Mouse (Mus musculus): ENCODE measurements around the gene 1700019N19Rik. TPM values are rescaled to one million over a fixed set of nuclear protein-coding genes. Genes with fewer than 3 reads are reported as not detected.

The 1700019N19Rik gene
- polyA plus RNA-seq, 1 experiment from 2014 or later = not detected

GRCm38 (mm10) chr19:58776461-58776860, 17.8 kb downstream of the 1700019N19Rik start:
- Histone ChIP-seq H3K9ac (replicated peaks; ENCODE audit: low read depth, low read length) (no peak overlapping the region), H3K36me3 (ENCODE audit: control insufficient read depth, insufficient read depth) (no peaks in the 10 kb centered on the region), H3K4me3 (replicated peaks; ENCODE audit: low read length) (no peak overlapping the region), H3K27ac (ENCODE audit: low read length) (no peak overlapping the region), H3K9me3 (ENCODE audit: control insufficient read depth, low read length) (no peaks in the 10 kb centered on the region), H3K4me2 (ENCODE audit: low read length) (no peak overlapping the region), H3K27me3 (replicated peaks; ENCODE audit: control insufficient read depth, insufficient read depth, low read length) (no peaks in the 10 kb centered on the region), H3K4me1 (replicated peaks; ENCODE audit: control insufficient read depth, insufficient read depth, low read length) (peaks cover under 1% of the 10 kb centered on the region; the same call in 1 of the 2 replicates)
- 83% methylated on average over 5 of the region's 5 CpGs for WGBS
- ATAC-seq = no peak

- WGBS = 5% methylated on average over 6 of the region's 6 CpGs
- H3K4me2 ChIP-seq (ENCODE audit: low read length) = no peak overlapping the region
- H3K4me3 ChIP-seq (replicated peaks; ENCODE audit: low read length) = no peak overlapping the region
- no peaks in the 10 kb centered on the region for H3K36me3 ChIP-seq (ENCODE audit: control insufficient read depth, insufficient read depth)
- no peak for ATAC-seq
- H3K4me1 ChIP-seq (replicated peaks; ENCODE audit: control insufficient read depth, insufficient read depth, low read length) = peaks cover 16% of the 10 kb centered on the region
- H3K27ac ChIP-seq (ENCODE audit: low read length) = no peak overlapping the region
- no peak overlapping the region for H3K9ac ChIP-seq (replicated peaks; ENCODE audit: low read depth, low read length)
- H3K27me3 ChIP-seq (replicated peaks; ENCODE audit: control insufficient read depth, insufficient read depth, low read length) = no peaks in the 10 kb centered on the region; the same call in 1 of the 2 replicates
- H3K9me3 ChIP-seq (ENCODE audit: control insufficient read depth, low read length) = no peaks in the 10 kb centered on the region
Observed at GRCm38 (mm10) chr19:58767329-58767728, 26.9 kb downstream of the 1700019N19Rik start.

GRCm38 (mm10) chr19:58762848-58763541, 31.3 kb downstream of the 1700019N19Rik start:
- no peak overlapping the region for H3K4me3 ChIP-seq (replicated peaks; ENCODE audit: low read length)
- no peaks in the 10 kb centered on the region for H3K36me3 ChIP-seq (ENCODE audit: control insufficient read depth, insufficient read depth)
- no peaks in the 10 kb centered on the region for H3K27me3 ChIP-seq (replicated peaks; ENCODE audit: control insufficient read depth, insufficient read depth, low read length)
- 10% methylated on average over 12 of the region's 12 CpGs for WGBS
- H3K9ac ChIP-seq (replicated peaks; ENCODE audit: low read depth, low read length) = peak overlapping the region; percentile 8; the same call in 1 of the 2 replicates
- H3K4me1 ChIP-seq (replicated peaks; ENCODE audit: control insufficient read depth, insufficient read depth, low read length) = peaks cover 19% of the 10 kb centered on the region
- peak overlapping the region; percentile 70 for H3K27ac ChIP-seq (ENCODE audit: low read length)
- H3K4me2 ChIP-seq (ENCODE audit: low read length) = no peak overlapping the region
- no peaks in the 10 kb centered on the region for H3K9me3 ChIP-seq (ENCODE audit: control insufficient read depth, low read length)
- peak; percentile 91 for ATAC-seq

- WGBS = 24% methylated on average over 6 of the region's 6 CpGs
- Histone ChIP-seq H3K4me2 (ENCODE audit: low read length) (no peak overlapping the region), H3K9me3 (ENCODE audit: control insufficient read depth, low read length) (no peaks in the 10 kb centered on the region), H3K36me3 (ENCODE audit: control insufficient read depth, insufficient read depth) (no peaks in the 10 kb centered on the region), H3K4me3 (replicated peaks; ENCODE audit: low read length) (no peak overlapping the region), H3K27ac (ENCODE audit: low read length) (peak overlapping the region; percentile 50; the same call in 1 of the 2 replicates), H3K9ac (replicated peaks; ENCODE audit: low read depth, low read length) (no peak overlapping the region), H3K27me3 (replicated peaks; ENCODE audit: control insufficient read depth, insufficient read depth, low read length) (no peaks in the 10 kb centered on the region), H3K4me1 (replicated peaks; ENCODE audit: control insufficient read depth, insufficient read depth, low read length) (peaks cover 16% of the 10 kb centered on the region)
- peak; percentile 65 for ATAC-seq
Observed at GRCm38 (mm10) chr19:58762316-58762715, 31.9 kb downstream of the 1700019N19Rik start.

GRCm38 (mm10) chr19:58759423-58759822, 34.8 kb downstream of the 1700019N19Rik start, which contains the start of gene Pnliprp2:
Gene Pnliprp2 (plus strand): TSS chr19:58759719.
- 75% methylated on average over 9 of the region's 9 CpGs for WGBS
- no peaks in the 10 kb centered on the region for H3K9me3 ChIP-seq (ENCODE audit: control insufficient read depth, low read length)
- H3K4me1 ChIP-seq (replicated peaks; ENCODE audit: control insufficient read depth, insufficient read depth, low read length) = peaks cover 11% of the 10 kb centered on the region
- no peak within 1 kb of the TSS for H3K4me3 ChIP-seq (replicated peaks; ENCODE audit: low read length)
- H3K36me3 ChIP-seq (ENCODE audit: control insufficient read depth, insufficient read depth) = no peaks in the 10 kb centered on the region
- H3K4me2 ChIP-seq (ENCODE audit: low read length) = no peak within 1 kb of the TSS
- H3K27ac ChIP-seq (ENCODE audit: low read length) = no peak within 1 kb of the TSS
- no peak for ATAC-seq
- no peaks in the 10 kb centered on the region for H3K27me3 ChIP-seq (replicated peaks; ENCODE audit: control insufficient read depth, insufficient read depth, low read length)
- no peak within 1 kb of the TSS for H3K9ac ChIP-seq (replicated peaks; ENCODE audit: low read depth, low read length)

GRCm38 (mm10) chr19:58758871-58759270, 35.4 kb downstream of the 1700019N19Rik start:
- Histone ChIP-seq H3K27me3 (replicated peaks; ENCODE audit: control insufficient read depth, insufficient read depth, low read length) (no peaks in the 10 kb centered on the region), H3K4me2 (ENCODE audit: low read length) (no peak overlapping the region), H3K4me3 (replicated peaks; ENCODE audit: low read length) (no peak overlapping the region), H3K36me3 (ENCODE audit: control insufficient read depth, insufficient read depth) (no peaks in the 10 kb centered on the region), H3K4me1 (replicated peaks; ENCODE audit: control insufficient read depth, insufficient read depth, low read length) (peaks cover 11% of the 10 kb centered on the region), H3K9me3 (ENCODE audit: control insufficient read depth, low read length) (no peaks in the 10 kb centered on the region), H3K27ac (ENCODE audit: low read length) (no peak overlapping the region), H3K9ac (replicated peaks; ENCODE audit: low read depth, low read length) (no peak overlapping the region)
- WGBS = 90% methylated on average over 4 of the region's 4 CpGs
- ATAC-seq = no peak

- H3K9me3 ChIP-seq (ENCODE audit: control insufficient read depth, low read length) = no peaks in the 10 kb centered on the region
- ATAC-seq = no peak
- H3K36me3 ChIP-seq (ENCODE audit: control insufficient read depth, insufficient read depth) = no peaks in the 10 kb centered on the region
- no peaks in the 10 kb centered on the region for H3K4me1 ChIP-seq (replicated peaks; ENCODE audit: control insufficient read depth, insufficient read depth, low read length)
- H3K27ac ChIP-seq (ENCODE audit: low read length) = no peak overlapping the region
- H3K9ac ChIP-seq (replicated peaks; ENCODE audit: low read depth, low read length) = no peak overlapping the region
- H3K4me2 ChIP-seq (ENCODE audit: low read length) = no peak overlapping the region
- 70% methylated on average over 2 of the region's 2 CpGs for WGBS
- no peak overlapping the region for H3K4me3 ChIP-seq (replicated peaks; ENCODE audit: low read length)
- H3K27me3 ChIP-seq (replicated peaks; ENCODE audit: control insufficient read depth, insufficient read depth, low read length) = no peaks in the 10 kb centered on the region
Observed at GRCm38 (mm10) chr19:58751504-58751903, 42.8 kb downstream of the 1700019N19Rik start.

GRCm38 (mm10) chr19:58750822-58751221, 43.4 kb downstream of the 1700019N19Rik start:
- WGBS = 63% methylated on average over 2 of the region's 2 CpGs
- H3K27me3 ChIP-seq (replicated peaks; ENCODE audit: control insufficient read depth, insufficient read depth, low read length) = no peaks in the 10 kb centered on the region
- H3K4me1 ChIP-seq (replicated peaks; ENCODE audit: control insufficient read depth, insufficient read depth, low read length) = no peaks in the 10 kb centered on the region
- no peak overlapping the region for H3K9ac ChIP-seq (replicated peaks; ENCODE audit: low read depth, low read length)
- no peaks in the 10 kb centered on the region for H3K36me3 ChIP-seq (ENCODE audit: control insufficient read depth, insufficient read depth)
- no peak overlapping the region for H3K27ac ChIP-seq (ENCODE audit: low read length)
- no peak overlapping the region for H3K4me2 ChIP-seq (ENCODE audit: low read length)
- ATAC-seq = no peak
- no peaks in the 10 kb centered on the region for H3K9me3 ChIP-seq (ENCODE audit: control insufficient read depth, low read length)
- no peak overlapping the region for H3K4me3 ChIP-seq (replicated peaks; ENCODE audit: low read length)

- no peak overlapping the region for H3K27ac ChIP-seq (ENCODE audit: low read length)
- 93% methylated on average over 9 of the region's 9 CpGs for WGBS
- no peaks in the 10 kb centered on the region for H3K36me3 ChIP-seq (ENCODE audit: control insufficient read depth, insufficient read depth)
- ATAC-seq = no peak
- no peak overlapping the region for H3K4me3 ChIP-seq (replicated peaks; ENCODE audit: low read length)
- no peaks in the 10 kb centered on the region for H3K27me3 ChIP-seq (replicated peaks; ENCODE audit: control insufficient read depth, insufficient read depth, low read length)
- no peaks in the 10 kb centered on the region for H3K4me1 ChIP-seq (replicated peaks; ENCODE audit: control insufficient read depth, insufficient read depth, low read length)
- H3K9ac ChIP-seq (replicated peaks; ENCODE audit: low read depth, low read length) = no peak overlapping the region
- no peak overlapping the region for H3K4me2 ChIP-seq (ENCODE audit: low read length)
- no peaks in the 10 kb centered on the region for H3K9me3 ChIP-seq (ENCODE audit: control insufficient read depth, low read length)
Observed at GRCm38 (mm10) chr19:58747498-58748000, 46.7 kb downstream of the 1700019N19Rik start.
